Mouse (Mus musculus) embryonic facial prominence, embryonic 10.5 days (tissue): ENCODE results near the gene Tpk1. TPM values are rescaled to one million over a fixed set of nuclear protein-coding genes. Genes with fewer than 3 reads are reported as not detected.
A peak's percentile ranks its signal among the peaks of the same experiment; 100 is the strongest.

Experiments used
- DNase-seq: peaks from one replicate; pipeline ENCODE4 v3.0.0-alpha.2; 2017; ENCODE audit warnings: low spot score
- H3K27ac ChIP-seq: fragments of 300-500 bp; sonication (generic); replicated peaks from 2 replicates; pipeline ENCODE4 v1.5.1; 2016; ENCODE audit warnings: mild to moderate bottlenecking
- H3K27me3 ChIP-seq: fragments of 300-500 bp; sonication (generic); replicated peaks from 2 replicates; pipeline ENCODE4 v1.6.1; 2016; ENCODE audit warnings: low read depth, mild to moderate bottlenecking; ENCODE audit not compliant: poor library complexity, severe bottlenecking
- H3K36me3 ChIP-seq: fragments of 300-500 bp; sonication (generic); replicated peaks from 2 replicates; pipeline ENCODE4 v1.6.1; 2016; ENCODE audit warnings: mild to moderate bottlenecking, moderate library complexity
- H3K4me1 ChIP-seq: fragments of 300-500 bp; sonication (generic); 2 replicates; pipeline ENCODE4 v1.6.1; 2016
- H3K4me3 ChIP-seq: fragments of 300-500 bp; sonication (generic); 2 replicates; pipeline ENCODE4 v1.5.1; 2016; ENCODE audit warnings: mild to moderate bottlenecking, moderate library complexity
- H3K9me3 ChIP-seq: fragments of 300-500 bp; sonication (generic); 2 replicates; pipeline ENCODE4 v1.6.1; 2016; ENCODE audit warnings: mild to moderate bottlenecking
- WGBS: fragments of 180-500 bp; shearing (Covaris S2); methylation state at CpG from one replicate; pipeline ENCODE4 v1.1.7; 2016; 5-methylcytosine and 5-hydroxymethylcytosine counted together
- polyA plus RNA-seq: library from polyadenylated mRNA; unstranded; fragments of >200 nt; fragmentation: Nextera tagmentation; extraction: Ambion mirVana; gene quantifications from 2 replicates; pipeline ENCODE4 v1.2.1, GENCODE M21; 2016

The Tpk1 gene
- polyA plus RNA-seq = 5.2 and 5.6 TPM in 2 replicates

GRCm38 (mm10) chr6:43665677-43666546 is at the start of gene Tpk1:
Gene Tpk1 (minus strand): TSS chr6:43666278.
- peak within 1 kb of the TSS; percentile 68 for H3K4me3 ChIP-seq
- H3K9me3 ChIP-seq = no peaks in the 10 kb centered on the region
- H3K27ac ChIP-seq = peak within 1 kb of the TSS; percentile 96
- peaks cover 7% of the 10 kb centered on the region; the same call in 1 of the 2 replicates for H3K4me1 ChIP-seq
- H3K27me3 ChIP-seq = no peaks in the 10 kb centered on the region
- peak; percentile 96 for DNase-seq
- WGBS = under 1% methylated on average over 63 of the region's 63 CpGs
- H3K36me3 ChIP-seq = no peaks in the 10 kb centered on the region

DNA sequence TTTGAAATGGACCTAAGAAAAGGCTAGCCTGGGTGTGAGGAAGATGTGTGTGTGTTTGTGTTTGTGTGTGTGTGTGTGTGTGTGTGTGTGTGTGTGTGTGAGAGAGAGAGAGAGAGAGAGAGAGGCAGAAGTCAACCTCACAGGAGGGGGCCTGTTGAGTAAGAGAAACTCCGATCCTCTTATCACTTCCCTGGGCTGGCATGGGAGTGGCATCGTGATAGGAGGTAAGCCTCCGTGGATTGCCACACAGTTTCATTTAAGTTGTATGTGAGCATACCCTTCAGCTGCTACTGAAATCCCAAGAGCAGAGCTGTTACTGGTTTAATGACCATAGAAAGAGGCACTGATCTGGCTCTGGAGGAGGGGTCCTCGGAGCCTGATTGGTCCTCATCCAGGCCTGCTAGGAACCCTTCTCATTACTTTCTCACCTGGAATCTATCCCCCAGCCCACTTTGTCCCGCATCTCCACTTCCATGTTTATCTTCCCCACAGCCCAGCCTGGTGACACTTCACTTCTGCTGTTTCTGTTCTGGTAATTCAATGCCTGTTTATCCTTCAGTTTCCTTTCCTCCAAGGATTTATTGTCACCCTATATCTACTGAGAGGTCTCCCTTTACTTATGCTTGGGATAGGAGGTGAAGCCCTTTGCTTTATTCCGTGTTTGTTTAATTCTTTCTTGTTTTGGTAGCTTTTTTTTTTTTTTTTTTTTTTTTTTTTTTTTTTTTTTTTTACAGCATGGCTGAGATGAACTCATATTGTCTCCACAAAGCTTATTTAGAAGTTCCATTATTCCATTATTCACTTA is 36.9 kb upstream of the Tpk1 start:
- no peaks in the 10 kb centered on the region for H3K27me3 ChIP-seq

GRCm38 (mm10) chr6:43691863-43692262 is 25.8 kb upstream of the Tpk1 start:
- Histone ChIP-seq H3K27ac (no peak overlapping the region), H3K4me1 (no peaks in the 10 kb centered on the region), H3K36me3 (no peaks in the 10 kb centered on the region), H3K4me3 (no peak overlapping the region), H3K9me3 (no peaks in the 10 kb centered on the region), H3K27me3 (no peaks in the 10 kb centered on the region)
- no peak for DNase-seq
- 83% methylated on average over 1 of the region's 1 CpGs for WGBS

More for the DNA sequence above, 36.9 kb upstream of the Tpk1 start:
- no peak for DNase-seq
- H3K4me1 ChIP-seq = no peaks in the 10 kb centered on the region
- no peaks in the 10 kb centered on the region for H3K9me3 ChIP-seq
- no peaks in the 10 kb centered on the region for H3K36me3 ChIP-seq
- no peak overlapping the region for H3K27ac ChIP-seq
- WGBS = 69% methylated on average over 6 of the region's 6 CpGs
- H3K4me3 ChIP-seq = no peak overlapping the region

GRCm38 (mm10) chr6:43685985-43686384 is 19.9 kb upstream of the Tpk1 start:
- 49% methylated on average over 2 of the region's 2 CpGs for WGBS
- Histone ChIP-seq H3K27me3 (no peaks in the 10 kb centered on the region), H3K4me3 (no peak overlapping the region), H3K36me3 (no peaks in the 10 kb centered on the region), H3K9me3 (no peaks in the 10 kb centered on the region), H3K27ac (no peak overlapping the region), H3K4me1 (no peaks in the 10 kb centered on the region)
- DNase-seq = no peak

DNA sequence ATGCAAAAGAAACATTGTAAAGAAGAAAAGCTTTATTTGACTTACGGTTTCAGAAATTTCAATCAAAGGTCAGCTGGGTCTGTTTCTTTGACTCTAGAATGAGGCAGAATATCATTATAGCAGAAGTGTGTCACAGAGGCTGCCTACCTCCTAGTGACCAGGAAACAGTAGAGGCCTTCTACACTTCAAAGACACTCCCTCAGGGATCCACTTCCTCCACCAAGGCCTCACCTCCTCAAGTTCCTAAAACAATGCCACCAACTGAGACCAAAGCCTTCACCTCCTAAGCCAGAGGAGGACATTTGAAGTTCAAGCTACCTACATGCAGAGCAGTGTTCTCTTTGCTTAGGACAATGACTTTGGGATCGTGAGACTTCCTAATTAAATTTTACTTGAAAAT is 16.5 kb upstream of the Tpk1 start:
- H3K9me3 ChIP-seq = no peaks in the 10 kb centered on the region
- H3K4me1 ChIP-seq = no peaks in the 10 kb centered on the region
- DNase-seq = no peak
- WGBS = 55% methylated on average over 2 of the region's 2 CpGs
- H3K27ac ChIP-seq = no peak overlapping the region
- no peaks in the 10 kb centered on the region for H3K27me3 ChIP-seq
- H3K36me3 ChIP-seq = no peaks in the 10 kb centered on the region
- no peak overlapping the region for H3K4me3 ChIP-seq

DNA sequence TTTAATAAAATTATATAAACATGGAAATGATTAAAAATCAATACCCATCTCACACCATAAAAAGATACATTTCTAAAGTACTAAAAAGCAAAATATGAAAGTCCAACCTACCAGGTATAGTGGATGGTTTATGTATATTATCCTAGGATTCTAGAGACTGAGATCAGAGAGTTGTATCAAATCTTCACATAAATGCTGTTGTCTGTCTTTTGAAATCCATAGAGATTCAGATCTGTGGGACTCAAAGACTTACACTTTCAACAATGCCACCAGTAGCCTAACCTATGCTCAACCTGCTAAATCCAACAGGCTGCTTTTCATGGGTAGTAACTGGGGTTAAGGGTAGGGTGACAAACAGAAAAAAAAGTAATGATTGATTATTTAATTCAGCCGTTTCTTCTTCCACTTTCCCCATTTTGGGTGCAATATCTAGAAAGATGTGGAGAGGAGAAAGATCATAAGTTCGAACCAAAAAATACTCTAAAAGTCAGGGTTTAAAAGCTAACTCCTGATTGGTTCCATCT is 12.7 kb upstream of the Tpk1 start:
- 93% methylated on average over 2 of the region's 2 CpGs for WGBS
- Histone ChIP-seq H3K27me3 (no peaks in the 10 kb centered on the region), H3K36me3 (no peaks in the 10 kb centered on the region), H3K27ac (no peak overlapping the region), H3K9me3 (no peaks in the 10 kb centered on the region), H3K4me1 (no peaks in the 10 kb centered on the region), H3K4me3 (no peak overlapping the region)
- DNase-seq = no peak

- Histone ChIP-seq H3K27me3 (no peaks in the 10 kb centered on the region), H3K4me3 (no peak overlapping the region), H3K9me3 (no peaks in the 10 kb centered on the region), H3K4me1 (no peaks in the 10 kb centered on the region), H3K36me3 (no peaks in the 10 kb centered on the region), H3K27ac (no peak overlapping the region)
- DNase-seq = no peak
- 83% methylated on average over 3 of the region's 3 CpGs for WGBS
Observed at GRCm38 (mm10) chr6:43677566-43677965, 11.5 kb upstream of the Tpk1 start.

GRCm38 (mm10) chr6:43676139-43676538 is 10.1 kb upstream of the Tpk1 start:
- Histone ChIP-seq H3K4me1 (no peaks in the 10 kb centered on the region), H3K27me3 (no peaks in the 10 kb centered on the region), H3K36me3 (no peaks in the 10 kb centered on the region), H3K27ac (no peak overlapping the region), H3K4me3 (no peak overlapping the region), H3K9me3 (no peaks in the 10 kb centered on the region)
- WGBS = 74% methylated on average over 3 of the region's 3 CpGs
- DNase-seq = no peak

DNA sequence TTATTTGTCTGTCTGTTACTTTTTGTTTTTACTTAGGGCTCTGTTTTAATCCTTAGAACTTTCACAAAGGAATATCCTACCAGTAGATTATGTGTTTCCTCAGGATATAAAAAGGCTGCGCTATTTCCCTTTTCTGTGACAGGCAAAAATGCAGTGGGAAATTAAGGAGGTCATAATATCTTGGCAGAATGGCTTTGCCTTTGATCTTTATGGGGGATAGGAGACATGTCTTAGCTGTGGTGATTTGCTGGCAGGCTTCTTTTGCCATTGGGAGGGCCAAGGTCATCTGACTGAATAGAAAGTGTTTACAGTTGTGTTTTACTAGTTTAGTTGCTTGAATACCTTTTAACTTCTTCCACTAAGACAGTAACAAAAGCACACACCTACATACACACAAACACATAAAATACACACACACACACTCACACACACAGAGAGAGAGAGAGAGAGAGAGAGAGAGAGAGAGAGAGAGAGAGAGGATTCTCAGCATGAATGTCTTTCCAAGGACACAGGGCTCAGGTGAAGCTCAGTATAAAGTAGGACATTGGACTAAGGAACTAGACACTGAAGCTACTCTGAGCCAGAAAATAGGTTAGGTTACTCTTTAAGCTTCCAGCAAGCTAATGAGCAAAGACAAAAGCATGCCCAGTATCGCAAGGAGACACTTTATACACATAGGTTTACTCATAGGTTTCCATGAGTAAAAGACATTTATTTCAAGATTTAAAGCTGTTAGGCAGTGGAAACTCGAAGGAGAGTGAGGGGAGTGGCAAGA is 9.1 kb upstream of the Tpk1 start:
- H3K4me3 ChIP-seq = no peak overlapping the region
- WGBS = 80% methylated on average over 3 of the region's 3 CpGs
- DNase-seq = no peak

GRCm38 (mm10) chr6:43670939-43671338 is 4.9 kb upstream of the Tpk1 start:
- Histone ChIP-seq H3K36me3 (no peaks in the 10 kb centered on the region), H3K27me3 (no peaks in the 10 kb centered on the region), H3K4me1 (no peaks in the 10 kb centered on the region), H3K27ac (no peak overlapping the region), H3K4me3 (no peak overlapping the region), H3K9me3 (no peaks in the 10 kb centered on the region)
- no peak for DNase-seq
- WGBS = 90% methylated on average over 2 of the region's 2 CpGs

More for the DNA sequence above, 9.1 kb upstream of the Tpk1 start:
- Histone ChIP-seq H3K4me1 (no peaks in the 10 kb centered on the region), H3K27me3 (no peaks in the 10 kb centered on the region), H3K36me3 (no peaks in the 10 kb centered on the region), H3K9me3 (no peaks in the 10 kb centered on the region), H3K27ac (no peak overlapping the region)

DNA sequence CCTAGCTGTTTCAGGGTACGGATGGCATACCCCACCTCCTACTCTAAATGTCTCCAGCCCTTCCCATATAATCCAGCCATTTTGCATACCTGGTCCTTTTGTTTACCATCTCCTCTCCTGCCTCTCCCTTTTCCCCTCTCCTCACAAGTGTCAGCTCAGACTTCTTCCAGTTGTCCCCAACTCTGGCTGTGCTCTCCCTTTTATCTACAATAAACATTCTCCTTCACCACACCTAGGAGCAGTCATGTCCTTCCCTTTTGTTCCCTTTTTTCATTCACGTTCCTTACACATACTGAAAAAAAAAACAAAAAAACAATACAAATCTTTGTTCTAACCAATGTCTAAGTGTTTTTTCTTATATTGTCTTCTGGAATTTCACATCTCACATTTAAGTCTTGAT is 1.6 kb upstream of the Tpk1 start:
- WGBS = 90% methylated on average over 2 of the region's 2 CpGs
- Histone ChIP-seq H3K27ac (no peak overlapping the region), H3K27me3 (no peaks in the 10 kb centered on the region), H3K4me1 (peaks cover 7% of the 10 kb centered on the region; the same call in 1 of the 2 replicates), H3K4me3 (no peak overlapping the region), H3K9me3 (no peaks in the 10 kb centered on the region), H3K36me3 (no peaks in the 10 kb centered on the region)
- no peak for DNase-seq
